Mouse (Mus musculus): Measurements from ENCODE around the gene Snrnp200.
"Not testable (repeated sequence)": the region's sequence is repeated elsewhere in the genome, so short reads cannot be mapped to it uniquely, and the experiment has no call there.

Gene Snrnp200

GRCm38 (mm10) chr2:127254604-127255134 lies 46.5 kb downstream of the Snrnp200 start:
- no peak for DNase-seq (ENCODE audit: low spot score)

- no peak for DNase-seq (ENCODE audit: low spot score)
Observed at GRCm38 (mm10) chr2:127255294-127255693, 47.1 kb downstream of the Snrnp200 start.

DNA sequence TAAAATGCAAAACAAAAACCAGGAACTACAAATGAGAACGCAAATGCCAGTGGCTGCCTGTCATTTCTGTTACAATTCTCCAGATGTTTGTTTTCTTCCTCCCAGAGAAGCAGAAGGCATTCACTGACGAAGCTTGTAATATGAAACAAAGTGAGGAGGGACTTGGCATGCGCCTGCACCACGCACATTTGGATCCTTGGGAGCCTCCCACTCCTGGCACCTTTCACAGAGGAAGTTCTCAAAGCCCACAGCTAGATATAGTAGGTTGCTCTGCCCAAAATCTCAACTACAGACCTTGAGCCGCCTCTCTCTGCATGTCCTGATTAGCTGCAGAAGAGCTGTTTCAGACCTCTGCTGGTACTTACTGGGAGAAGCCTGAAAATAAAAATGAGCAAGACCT lies 51.2 kb downstream of the Snrnp200 start:
- DNase-seq (ENCODE audit: low spot score): no peak

DNA sequence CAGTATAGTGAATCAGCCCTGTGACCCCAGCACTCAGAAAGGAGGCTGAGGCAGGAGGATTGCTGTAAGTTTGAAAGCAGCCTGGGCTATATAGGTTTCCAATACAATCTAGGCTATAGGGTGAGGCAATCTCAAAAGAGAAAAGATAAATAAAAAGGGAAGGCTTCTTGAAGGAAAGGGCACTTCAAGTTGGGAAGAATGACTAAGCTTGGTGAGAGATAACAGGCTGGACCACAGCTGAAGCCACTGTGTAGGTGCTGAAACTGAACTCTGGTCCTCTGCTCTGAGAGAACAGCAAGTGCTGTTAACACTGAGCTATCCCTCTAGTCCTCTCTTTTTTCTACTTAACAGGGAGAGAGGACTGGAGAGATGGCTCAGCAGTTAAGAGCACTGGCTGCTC lies 54.3 kb downstream of the Snrnp200 start:
- no peak for DNase-seq (ENCODE audit: low spot score)

DNA sequence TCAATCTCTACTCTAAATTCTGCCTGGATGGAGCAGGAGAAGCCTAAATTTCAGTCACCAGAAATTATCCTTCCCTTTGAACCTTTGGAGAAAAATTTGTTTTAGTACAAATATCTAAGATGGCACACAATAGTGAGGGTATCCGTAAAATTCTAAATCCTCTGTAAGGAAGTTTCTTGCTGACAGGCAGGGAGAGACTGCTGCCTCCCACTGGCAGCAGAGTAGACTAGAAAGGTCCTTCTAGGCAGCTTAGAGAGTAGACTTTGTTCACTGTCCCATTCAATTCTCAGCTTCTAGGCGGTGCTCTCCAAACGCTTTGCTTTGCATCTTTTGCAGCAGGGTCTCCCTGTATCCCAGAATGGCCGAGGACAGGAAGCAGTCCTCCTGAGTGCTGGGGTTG lies 59.7 kb downstream of the Snrnp200 start:
- DNase-seq (ENCODE audit: low spot score): no peak

- peak; percentile 94 for DNase-seq (ENCODE audit: low spot score)
Observed at GRCm38 (mm10) chr2:127269491-127270299, 61.5 kb downstream of the Snrnp200 start, which contains the start of gene Stard7. Stard7 (plus strand) TSS chr2:127270218.

DNA sequence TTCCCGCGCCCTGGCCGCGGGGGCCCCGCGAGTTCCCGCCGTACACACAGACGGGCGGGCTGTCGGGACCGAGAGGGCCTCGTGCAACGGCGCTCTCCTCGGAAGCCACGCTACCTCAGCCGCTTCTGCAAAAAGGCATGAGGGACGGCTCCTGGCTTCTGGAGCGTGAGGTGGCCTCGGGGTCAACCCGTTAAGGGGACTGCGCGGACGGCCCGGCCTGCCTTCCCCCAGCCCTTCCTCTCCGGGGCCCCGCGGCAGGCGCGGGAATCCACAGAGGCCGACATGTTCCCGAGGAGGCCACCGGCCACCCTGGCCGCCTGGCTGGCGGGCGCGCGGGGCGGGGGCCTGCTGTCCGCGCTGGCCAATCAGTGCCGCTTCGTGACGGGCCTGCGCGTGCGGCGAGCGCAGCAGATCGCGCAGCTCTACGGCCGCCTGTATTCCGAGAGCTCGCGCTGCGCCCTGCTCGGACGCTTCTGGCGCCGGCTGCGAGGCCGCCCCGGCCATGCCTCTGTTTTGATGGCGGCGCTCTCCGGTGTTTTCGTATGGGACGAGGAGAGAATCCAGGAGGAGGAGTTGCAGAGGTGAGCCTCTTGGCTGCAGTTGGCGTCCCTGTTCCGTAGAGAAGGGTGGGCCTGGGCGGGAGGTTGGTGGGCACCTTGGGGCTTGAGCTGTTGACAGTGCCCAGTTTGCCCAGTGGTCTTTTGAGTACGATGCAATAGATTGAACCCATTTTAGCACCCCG lies 62.3 kb downstream of the Snrnp200 start:
- peak; percentile 81 for DNase-seq (ENCODE audit: low spot score)

- no peak for DNase-seq (ENCODE audit: low spot score)
Observed at GRCm38 (mm10) chr2:127271042-127271515, 62.9 kb downstream of the Snrnp200 start.

DNA sequence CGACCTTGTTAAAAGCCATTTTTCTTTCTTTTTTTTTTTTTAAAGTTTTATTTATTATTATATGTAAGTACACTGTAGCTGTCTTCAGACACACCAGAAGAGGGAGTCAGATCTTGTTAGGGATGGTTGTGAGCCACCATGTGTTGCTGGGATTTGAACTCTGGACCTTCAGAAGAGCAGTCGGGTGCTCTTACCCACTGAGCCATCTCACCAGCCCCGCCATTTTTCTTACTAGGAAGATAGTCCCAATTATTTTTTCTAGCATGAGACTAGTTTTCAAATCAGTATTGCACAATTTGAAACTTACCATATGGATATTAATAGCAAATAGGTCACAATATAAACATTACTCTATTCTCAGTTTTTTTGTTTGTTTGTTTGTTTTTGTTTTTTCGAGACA lies 63.9 kb downstream of the Snrnp200 start:
- DNase-seq (ENCODE audit: low spot score): not testable (repeated sequence)

GRCm38 (mm10) chr2:127272806-127273205 lies 64.6 kb downstream of the Snrnp200 start:
- no peak for DNase-seq (ENCODE audit: low spot score)

GRCm38 (mm10) chr2:127274590-127274989 lies 66.4 kb downstream of the Snrnp200 start:
- no peak for DNase-seq (ENCODE audit: low spot score)

- DNase-seq (ENCODE audit: low spot score): no peak
Observed at GRCm38 (mm10) chr2:127275551-127276320, 67.5 kb downstream of the Snrnp200 start.

DNA sequence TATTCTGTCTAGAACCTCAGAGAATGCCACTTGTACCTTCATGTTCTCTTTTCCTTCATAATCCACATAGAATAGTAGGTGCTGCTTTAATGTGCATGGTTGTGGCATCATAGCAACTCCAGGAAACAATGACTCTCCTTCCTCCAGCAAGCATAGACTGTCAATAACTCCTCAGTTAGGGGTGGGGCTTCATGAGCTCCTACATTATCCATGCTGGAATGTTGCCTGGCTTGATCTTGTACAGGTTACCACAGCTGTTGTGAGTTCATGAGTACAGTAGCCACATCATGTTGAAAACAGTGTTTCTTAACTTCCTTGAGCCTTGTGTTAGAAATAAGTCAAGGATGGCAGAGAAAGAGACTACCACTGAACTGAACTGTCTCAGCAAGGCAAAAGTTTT lies 70.0 kb downstream of the Snrnp200 start:
- no peak for DNase-seq (ENCODE audit: low spot score)
